Mouse (Mus musculus) brain, embryonic 14.5 days (tissue): Measurements from ENCODE around the gene Slc5a4b. TPM values are rescaled to one million over a fixed set of nuclear protein-coding genes. Genes with fewer than 3 reads are reported as not detected.

ENCODE experiments used
- DNase-seq: peaks from one replicate; pipeline ENCODE4 v3.0.0-alpha.2; 2011; ENCODE audit warnings: low read depth
- CTCF ChIP-seq: fragments of 200-500 bp; IDR thresholded peaks from 2 replicates; pipeline ENCODE4 v1.5.1; 2012; ENCODE audit warnings: inconsistent platforms, mild to moderate bottlenecking, moderate library complexity, borderline replicate concordance; ENCODE audit not compliant: insufficient read depth, insufficient read length; ENCODE audit errors: extremely low read depth
- POLR2A ChIP-seq: fragments of 200-500 bp; IDR thresholded peaks from 2 replicates; pipeline ENCODE4 v1.6.1; 2012; ENCODE audit warnings: mild to moderate bottlenecking, inconsistent platforms, borderline replicate concordance; ENCODE audit not compliant: poor library complexity, insufficient read depth, insufficient read length, severe bottlenecking; ENCODE audit errors: extremely low read depth
- polyA plus RNA-seq: library from polyadenylated mRNA; depleted of rRNA; stranded (reverse); fragments of >200 nt; gene quantifications from 2 replicates; pipeline ENCODE4 v1.2.3, GENCODE M21; 2012

Gene Slc5a4b
- polyA plus RNA-seq, 1 experiment: not detected

DNA sequence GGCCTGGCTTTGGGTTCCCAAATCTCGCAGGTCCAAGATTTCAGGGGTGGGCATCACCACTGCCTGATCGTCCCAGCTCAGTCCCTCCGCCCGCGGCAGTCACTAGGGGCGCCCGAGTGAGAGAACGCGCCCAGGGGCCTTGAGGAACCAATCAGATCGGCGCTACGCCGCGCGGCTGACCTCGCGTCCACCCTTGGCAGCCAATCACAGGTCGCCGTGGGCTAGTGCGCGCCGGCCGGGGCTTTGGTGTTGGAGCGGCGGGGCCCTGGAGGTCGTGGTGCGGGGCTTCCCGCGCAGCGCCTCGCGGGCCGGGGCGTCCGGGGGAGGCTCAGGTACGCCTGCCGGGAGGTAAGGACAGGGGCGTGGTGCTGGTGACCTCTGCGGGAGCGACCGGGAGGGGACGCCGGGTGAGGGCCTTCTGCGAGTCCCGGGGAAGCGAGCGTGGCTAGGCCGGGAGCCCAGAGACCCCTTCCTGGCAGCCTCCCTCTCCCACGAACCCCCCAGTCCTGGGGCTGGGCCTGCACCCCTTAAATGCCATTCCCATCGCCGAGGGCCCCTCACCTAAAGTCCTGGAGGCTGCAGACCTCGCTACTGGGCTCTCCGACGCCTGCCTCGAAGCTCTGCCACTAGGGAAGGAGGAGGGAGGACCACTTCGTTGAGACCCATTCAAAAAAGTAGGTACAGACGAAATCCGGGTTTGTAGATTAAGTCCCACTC, 78.2 kb downstream of the Slc5a4b start, which contains the start of gene Zfp280b:
TSS of gene Zfp280b (plus strand) at position 249 of the 717 bp plus-strand sequence.
- TF ChIP-seq CTCF (peak; percentile 71), POLR2A (peak; percentile 82; the same call in 1 of the 2 replicates)
- peak; percentile 98 for DNase-seq

DNA sequence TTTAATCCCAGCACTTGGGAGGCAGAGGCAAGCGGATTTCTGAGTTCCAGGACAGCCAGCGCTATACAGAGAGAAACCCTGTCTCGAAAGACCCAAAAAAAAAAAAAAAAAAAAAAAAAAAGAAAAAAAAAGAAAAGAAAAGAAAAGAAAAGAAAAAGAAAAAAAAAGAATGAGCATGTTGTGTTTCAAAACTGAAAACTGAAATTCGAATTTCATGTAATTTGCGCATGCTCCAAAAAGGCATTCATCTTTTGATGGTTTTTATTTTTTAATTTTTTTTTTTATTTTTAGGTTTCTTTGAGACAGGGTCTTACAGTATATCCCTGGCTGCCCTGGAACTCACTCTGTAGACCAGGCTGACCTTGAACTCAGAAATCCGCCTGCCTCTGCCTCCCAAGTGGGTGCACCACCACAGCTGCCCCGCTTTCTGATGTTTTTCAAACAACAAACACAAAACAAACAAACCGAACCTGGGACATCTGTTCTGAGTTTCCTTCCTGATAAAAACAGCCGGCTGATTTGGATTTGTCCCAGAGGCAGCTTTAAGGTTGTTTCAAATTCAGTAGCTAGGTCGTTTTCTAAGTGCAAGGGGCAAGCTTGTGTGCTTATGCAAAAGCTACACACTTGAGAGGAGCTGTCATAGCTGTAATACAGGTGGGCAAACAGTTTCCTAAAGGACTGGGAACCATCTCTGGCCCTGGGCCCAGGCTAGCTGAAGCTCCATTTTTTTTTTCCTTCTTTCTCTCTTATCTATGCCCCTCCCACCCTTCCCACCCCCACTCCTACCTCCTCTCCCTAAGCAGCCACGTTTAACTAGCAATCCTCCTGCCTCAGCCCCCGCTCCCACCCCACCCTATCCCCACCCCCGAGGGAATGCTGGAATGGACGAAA, 79.0 kb downstream of the Slc5a4b start:
- no peak for DNase-seq
- no peak for TF ChIP-seq POLR2A
- no peak for TF ChIP-seq CTCF

DNA sequence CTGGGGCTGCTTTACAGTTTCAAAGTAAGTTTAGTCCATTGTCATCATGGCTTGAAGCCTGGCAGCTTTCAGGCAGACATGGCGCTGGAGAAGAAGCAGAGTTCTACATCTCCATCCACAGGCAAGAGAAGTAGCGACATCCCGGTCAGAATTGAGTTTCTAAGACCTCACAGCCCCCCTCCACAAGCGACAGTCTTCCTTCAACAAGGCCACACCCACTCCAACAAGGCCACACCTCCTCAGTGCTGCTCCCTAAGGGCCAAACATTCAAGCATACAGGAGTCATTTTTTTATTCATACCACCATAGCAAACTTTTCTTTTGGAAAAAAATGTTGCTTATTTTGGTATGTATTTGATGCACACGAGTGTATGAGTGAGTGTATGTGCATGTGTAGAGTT, 80.3 kb downstream of the Slc5a4b start:
- no peak for DNase-seq
- TF ChIP-seq CTCF (no peak), POLR2A (no peak)

DNA sequence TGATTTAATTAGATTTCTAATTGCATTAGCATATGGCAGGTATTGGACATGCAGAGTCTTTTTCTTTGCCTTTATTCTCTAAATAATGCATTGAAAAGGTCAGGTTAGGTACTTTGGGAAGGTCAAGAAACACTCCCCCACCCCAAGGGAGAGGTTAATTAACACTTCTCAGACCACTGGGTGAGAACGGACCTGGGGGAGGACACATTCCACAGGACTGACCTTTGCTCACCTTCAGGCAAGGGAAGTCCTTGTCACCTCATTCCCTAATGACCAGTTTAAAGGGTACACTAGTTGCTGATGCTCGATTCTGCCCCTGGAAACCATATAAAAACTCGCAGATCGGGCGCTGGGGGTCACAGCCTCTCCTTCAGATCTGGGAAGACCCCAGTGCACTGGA, 81.5 kb downstream of the Slc5a4b start:
- DNase-seq: no peak
- no peak for TF ChIP-seq POLR2A
- TF ChIP-seq CTCF: no peak

DNA sequence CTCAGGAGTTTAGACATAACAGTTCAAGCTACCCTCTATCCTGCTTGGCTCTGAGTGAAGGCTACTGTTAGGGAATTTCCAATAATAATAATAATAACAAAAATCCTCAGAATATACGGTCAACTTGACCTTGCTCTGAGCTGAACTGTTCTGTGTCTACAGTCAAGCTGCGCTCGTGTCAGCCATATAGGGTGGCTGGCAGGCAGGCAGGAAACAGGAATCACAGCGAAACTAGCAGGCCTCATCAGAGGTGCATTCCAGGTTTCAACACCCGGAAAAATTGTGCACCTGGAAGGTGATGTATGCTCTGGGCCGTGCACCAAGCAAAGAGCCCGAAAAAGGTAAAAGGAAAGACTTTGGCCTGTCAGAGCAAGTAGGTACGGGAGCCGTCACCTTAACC, 82.4 kb downstream of the Slc5a4b start:
- TF ChIP-seq CTCF (no peak), POLR2A (no peak)

DNA sequence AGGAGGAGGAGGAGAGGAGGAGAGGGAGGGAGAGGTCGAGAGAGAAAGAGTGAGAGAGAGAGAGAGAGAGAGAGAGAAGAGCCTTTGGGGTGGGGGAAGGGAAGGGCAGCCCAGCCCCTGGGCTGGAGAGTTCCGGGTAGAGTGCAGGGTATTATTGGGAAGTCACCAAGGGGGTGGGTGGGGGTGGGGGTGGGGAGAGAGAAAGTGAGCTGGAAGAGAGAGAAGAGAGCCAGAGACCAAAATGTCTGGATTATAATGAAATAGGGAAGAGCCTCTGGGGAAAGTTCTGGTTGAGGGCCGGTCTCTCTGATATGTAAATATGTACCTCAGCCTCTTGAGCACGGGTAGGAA, 82.8 kb downstream of the Slc5a4b start:
- DNase-seq: no peak
- TF ChIP-seq POLR2A (no peak), CTCF (no peak)

More for the DNA sequence above, 82.4 kb downstream of the Slc5a4b start:
- no peak for DNase-seq

DNA sequence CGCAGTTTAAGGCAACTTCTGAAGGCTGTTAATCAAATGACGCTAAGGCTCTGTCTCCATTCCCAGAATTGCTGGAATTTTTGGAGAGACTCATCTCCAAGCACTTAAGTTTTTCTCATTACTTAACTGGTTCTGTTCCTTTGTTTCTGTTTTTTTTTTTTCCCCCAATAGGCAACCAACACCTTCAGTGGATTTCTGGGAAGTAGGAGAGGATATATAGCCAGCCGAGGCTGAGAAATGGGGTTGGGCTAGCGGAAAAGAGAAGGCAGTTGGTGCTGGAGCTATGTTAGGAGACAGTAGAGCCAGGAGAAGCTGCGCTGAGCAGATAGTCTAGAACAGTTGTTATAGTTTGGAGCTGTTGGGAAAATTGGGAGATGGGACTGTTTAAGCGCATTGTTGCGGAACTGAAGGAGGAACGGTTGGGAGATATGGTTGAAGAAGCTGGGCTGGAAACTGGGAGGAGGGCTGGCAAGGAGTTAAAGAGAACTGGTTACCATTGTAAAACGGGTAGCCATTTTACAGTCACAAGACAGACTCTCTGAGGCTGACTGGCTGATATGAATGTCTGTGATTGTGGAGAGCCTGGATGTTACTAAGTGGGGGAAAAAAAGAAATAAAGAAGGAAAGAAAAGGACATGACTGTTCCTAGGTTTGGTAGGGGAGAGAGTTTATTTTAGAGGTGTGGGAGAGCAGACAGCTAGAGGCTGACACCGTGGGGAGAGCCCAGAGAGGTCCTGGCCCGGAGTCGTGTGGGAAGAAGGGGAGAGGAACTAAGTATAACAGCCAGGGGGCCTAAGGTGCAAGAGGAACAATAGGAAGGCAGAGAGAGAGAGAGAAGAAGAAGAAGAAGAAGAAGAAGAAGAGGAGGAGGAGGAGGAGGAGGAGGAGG, 83.4 kb downstream of the Slc5a4b start:
- no peak for DNase-seq
- TF ChIP-seq POLR2A: no peak
- TF ChIP-seq CTCF: no peak

DNA sequence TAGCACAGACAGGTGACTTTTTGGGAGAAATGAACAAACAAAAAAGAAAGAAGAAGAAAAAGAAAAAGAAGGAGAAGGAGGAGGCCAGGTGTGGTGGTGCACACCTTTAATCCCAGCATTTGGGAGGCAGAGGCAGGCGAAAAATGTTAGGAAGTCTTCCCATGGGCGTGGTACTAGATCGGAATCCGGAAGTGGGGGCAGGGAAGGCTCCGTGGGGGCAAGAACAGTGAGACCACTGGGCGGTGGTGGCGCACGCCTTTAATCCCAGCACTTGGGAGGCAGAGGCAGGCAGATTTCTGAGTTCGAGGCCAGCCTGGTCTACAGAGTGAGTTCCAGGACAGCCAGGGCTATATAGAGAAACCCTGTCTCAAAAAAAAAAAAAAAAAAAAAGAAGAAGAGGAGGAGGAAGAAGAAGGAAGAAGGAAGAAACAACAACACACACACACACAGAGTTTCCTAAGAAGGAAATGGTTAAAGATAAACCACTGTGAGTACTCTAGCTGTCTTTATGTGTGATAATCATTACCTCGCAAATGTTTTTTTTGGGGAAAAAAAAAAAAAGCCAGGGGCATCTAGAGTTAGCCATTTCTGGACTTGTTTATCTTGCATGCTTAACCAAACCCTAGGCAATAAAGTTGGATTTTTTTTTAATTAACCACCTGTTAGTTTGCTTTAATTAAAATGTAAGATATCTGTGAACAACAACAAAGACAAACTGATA, 85.1 kb downstream of the Slc5a4b start:
- TF ChIP-seq POLR2A: no peak
- TF ChIP-seq CTCF: no peak

DNA sequence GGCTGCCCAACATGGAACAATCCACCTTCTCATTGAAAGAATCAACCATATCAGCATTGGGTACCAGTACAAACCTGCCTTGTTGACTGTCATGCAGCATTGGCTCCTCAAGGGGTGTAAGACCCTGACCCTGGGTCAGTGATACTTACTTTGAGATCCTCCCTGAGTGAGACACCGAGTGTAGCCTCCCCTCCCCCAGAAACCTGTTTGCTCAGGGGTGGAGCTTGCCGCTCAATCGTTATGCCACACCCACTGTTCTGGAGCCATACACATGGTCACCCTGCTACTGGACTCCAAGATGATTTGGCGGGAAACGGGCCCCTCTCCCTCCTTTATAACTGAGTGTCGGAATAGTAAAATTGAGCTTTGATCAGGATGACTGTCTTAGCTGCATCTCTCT, 86.8 kb downstream of the Slc5a4b start:
- no peak for DNase-seq
- TF ChIP-seq CTCF (no peak), POLR2A (no peak)

More for the DNA sequence above, 85.1 kb downstream of the Slc5a4b start:
- no peak for DNase-seq

DNA sequence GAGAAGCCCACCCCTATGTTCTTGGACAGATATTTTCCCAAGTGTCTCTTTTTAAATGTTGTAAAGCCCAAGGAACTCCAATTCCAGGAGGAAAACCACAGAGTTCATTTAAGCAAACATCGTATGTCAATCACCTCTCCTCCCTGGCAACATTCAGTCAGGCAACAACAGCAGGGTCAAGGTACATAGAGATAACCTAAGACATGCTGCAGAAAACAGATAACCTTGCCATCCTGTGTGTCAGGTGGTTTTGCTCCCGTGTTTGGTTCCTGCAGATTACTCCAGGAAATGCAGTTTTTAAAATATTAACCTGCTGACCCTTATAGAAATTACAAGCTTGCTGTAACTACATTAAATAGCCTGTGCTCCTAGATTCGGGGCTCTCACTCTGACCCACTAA, 89.0 kb downstream of the Slc5a4b start:
- DNase-seq: no peak
- TF ChIP-seq POLR2A: no peak
- TF ChIP-seq CTCF: no peak
